Mouse (Mus musculus): Measurements from ENCODE around the gene Cradd. TPM values are rescaled to one million over a fixed set of nuclear protein-coding genes. Genes with fewer than 3 reads are reported as not detected.

The Cradd gene
- polyA plus RNA-seq, 1 experiment from 2014 or later, result 10.4 TPM

DNA sequence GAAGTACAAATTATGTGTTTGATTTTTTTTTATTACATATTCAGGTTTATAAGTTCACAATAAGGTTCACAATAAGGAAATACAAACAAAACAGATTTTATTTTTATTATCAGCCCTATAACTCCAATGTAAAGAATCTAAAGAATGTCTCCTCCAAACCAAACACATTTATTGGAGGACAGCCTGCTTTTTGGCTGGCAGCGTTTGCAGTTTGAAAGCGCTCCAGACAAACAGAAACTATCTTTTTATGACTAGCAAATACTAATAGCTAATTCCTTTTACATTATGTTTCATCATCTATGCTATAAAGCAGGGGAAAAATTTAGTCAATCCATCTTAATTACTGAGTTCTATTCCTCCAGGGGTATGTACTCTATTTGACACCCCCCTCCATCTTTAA is 77.2 kb downstream of the Cradd start:
- Histone ChIP-seq H3K27me3 (replicated peaks; ENCODE audit: control insufficient read depth, insufficient read depth, low read length) (no peaks in the 10 kb centered on the region), H3K4me1 (replicated peaks; ENCODE audit: control insufficient read depth, insufficient read depth, low read length) (0 out of 2 replicates have a peak, but pooled peaks cover 7% of the 10 kb centered on the region), H3K9me3 (ENCODE audit: control insufficient read depth, low read length) (no peaks in the 10 kb centered on the region), H3K4me3 (replicated peaks; ENCODE audit: low read length) (no peak overlapping the region), H3K9ac (replicated peaks; ENCODE audit: low read depth, low read length) (no peak overlapping the region), H3K27ac (ENCODE audit: low read length) (no peak overlapping the region), H3K4me2 (ENCODE audit: low read length) (no peak overlapping the region), H3K36me3 (ENCODE audit: control insufficient read depth, insufficient read depth) (no peaks in the 10 kb centered on the region)
- ATAC-seq, result no peak
- 61% methylated on average over 2 of the region's 2 CpGs for WGBS

DNA sequence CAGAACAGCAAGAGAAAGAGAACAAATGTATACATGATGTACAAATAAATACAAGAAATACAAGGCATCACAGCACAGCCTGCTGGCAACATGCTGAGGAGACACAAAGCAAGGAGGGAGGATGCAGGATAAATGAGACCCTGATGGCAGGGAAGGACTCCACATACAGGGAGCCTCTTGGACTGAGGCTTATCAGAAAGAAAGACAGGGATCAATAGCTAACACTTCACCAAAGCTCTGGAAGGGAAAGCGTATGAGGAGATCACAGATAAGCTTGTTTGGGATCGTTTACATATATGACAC is 78.3 kb downstream of the Cradd start:
- ATAC-seq, result peak; percentile 52
- Histone ChIP-seq H3K9me3 (ENCODE audit: control insufficient read depth, low read length) (no peaks in the 10 kb centered on the region), H3K27ac (ENCODE audit: low read length) (peak overlapping the region; percentile 20; the same call in 1 of the 2 replicates), H3K9ac (replicated peaks; ENCODE audit: low read depth, low read length) (no peak overlapping the region), H3K27me3 (replicated peaks; ENCODE audit: control insufficient read depth, insufficient read depth, low read length) (no peaks in the 10 kb centered on the region), H3K4me3 (replicated peaks; ENCODE audit: low read length) (no peak overlapping the region), H3K4me1 (replicated peaks; ENCODE audit: control insufficient read depth, insufficient read depth, low read length) (0 out of 2 replicates have a peak, but pooled peaks cover 7% of the 10 kb centered on the region), H3K4me2 (ENCODE audit: low read length) (no peak overlapping the region), H3K36me3 (ENCODE audit: control insufficient read depth, insufficient read depth) (no peaks in the 10 kb centered on the region)
- 65% methylated on average over 2 of the region's 2 CpGs for WGBS

DNA sequence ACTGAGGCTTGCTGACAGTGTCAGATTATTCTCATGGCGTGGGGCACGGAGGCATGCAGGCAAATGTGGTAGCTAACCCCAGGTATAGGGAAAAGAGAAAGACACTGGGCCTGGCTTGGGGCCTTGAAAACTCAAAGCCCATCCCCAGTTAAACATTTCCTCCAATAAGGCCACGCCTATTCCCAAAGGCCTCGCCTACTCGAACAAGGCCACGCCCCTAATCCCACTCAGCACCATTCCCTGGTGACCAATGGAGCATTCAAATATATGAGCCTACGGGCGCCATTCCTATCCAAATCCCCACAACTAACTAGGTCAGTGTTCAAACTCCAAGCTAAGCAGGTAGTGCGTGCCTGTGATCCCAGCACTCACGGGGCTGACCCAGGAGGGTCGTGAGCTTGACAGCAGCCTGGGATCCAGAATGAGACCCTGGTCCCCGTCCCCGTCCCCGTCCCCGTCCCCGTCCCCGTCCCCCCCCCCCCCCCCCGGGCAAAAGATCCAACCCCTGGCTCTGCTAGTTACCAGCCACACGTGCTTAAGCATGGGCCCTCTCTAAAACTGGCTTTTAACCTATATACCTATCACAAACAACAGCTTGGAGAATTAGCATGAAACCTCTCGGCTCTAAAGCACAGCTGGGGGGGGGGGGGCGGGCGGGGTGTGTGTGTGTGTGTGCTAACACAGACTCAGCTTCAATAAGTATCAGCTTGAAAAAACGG is 78.8 kb downstream of the Cradd start:
- 47% methylated on average over 15 of the region's 23 CpGs for WGBS
- Histone ChIP-seq H3K4me2 (ENCODE audit: low read length) (no peak overlapping the region), H3K27ac (ENCODE audit: low read length) (no peak overlapping the region)

DNA sequence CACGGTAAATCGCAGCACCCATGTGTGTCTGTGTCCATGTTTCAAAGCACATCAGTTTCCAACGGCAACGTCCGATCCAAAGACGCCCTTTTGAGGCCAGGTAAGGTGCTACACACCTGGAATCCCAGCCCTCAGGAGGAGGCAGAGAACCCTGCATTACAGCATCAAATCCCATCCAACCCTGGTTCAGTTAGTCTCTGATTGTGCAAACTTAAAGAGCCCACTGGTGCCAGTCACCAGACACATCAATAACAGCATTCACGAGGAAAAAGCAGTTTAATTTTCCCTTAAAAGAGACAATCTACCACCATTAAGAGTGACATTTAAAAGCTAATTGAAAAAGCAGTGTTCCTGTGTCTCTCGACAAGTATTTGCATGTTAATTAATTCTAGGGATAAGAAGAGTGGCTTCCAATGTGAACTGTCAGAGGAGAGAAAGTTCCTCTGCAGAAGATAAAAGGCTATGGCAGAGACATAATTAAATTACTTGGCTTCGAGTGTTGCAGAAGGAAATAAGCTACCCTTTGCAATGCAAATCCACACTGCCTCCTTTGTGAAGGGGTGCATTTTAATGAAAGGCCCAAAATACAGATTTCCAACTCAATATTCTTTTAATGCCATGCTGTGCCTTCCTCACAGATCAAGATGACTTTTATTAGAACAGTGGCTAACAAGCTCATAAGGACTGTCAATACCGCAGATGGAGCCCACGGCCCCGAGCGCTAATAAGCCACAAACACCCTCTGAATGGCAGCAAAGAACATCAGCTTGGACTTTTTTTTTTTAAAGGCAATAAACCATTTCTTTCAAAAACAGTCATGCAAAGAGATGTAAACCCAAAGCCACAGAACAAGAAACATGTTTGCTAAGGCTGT is 84.5 kb downstream of the Cradd start:
- no peaks in the 10 kb centered on the region for H3K27me3 ChIP-seq (replicated peaks; ENCODE audit: control insufficient read depth, insufficient read depth, low read length)
- 9% methylated on average over 13 of the region's 13 CpGs for WGBS
- H3K27ac ChIP-seq (ENCODE audit: low read length), result peak overlapping the region; percentile 87
- H3K36me3 ChIP-seq (ENCODE audit: control insufficient read depth, insufficient read depth), result no peaks in the 10 kb centered on the region
- ATAC-seq, result peak; percentile 93
- H3K4me2 ChIP-seq (ENCODE audit: low read length), result peak overlapping the region; percentile 30; the same call in 1 of the 2 replicates
- no peak overlapping the region for H3K9ac ChIP-seq (replicated peaks; ENCODE audit: low read depth, low read length)
- H3K4me3 ChIP-seq (replicated peaks; ENCODE audit: low read length), result no peak overlapping the region
- H3K9me3 ChIP-seq (ENCODE audit: control insufficient read depth, low read length), result no peaks in the 10 kb centered on the region
- H3K4me1 ChIP-seq (replicated peaks; ENCODE audit: control insufficient read depth, insufficient read depth, low read length), result peaks cover 22% of the 10 kb centered on the region

More for the DNA sequence above, 78.8 kb downstream of the Cradd start:
- Histone ChIP-seq H3K4me3 (replicated peaks; ENCODE audit: low read length) (no peak overlapping the region), H3K36me3 (ENCODE audit: control insufficient read depth, insufficient read depth) (no peaks in the 10 kb centered on the region), H3K9me3 (ENCODE audit: control insufficient read depth, low read length) (no peaks in the 10 kb centered on the region), H3K27me3 (replicated peaks; ENCODE audit: control insufficient read depth, insufficient read depth, low read length) (no peaks in the 10 kb centered on the region), H3K9ac (replicated peaks; ENCODE audit: low read depth, low read length) (no peak overlapping the region), H3K4me1 (replicated peaks; ENCODE audit: control insufficient read depth, insufficient read depth, low read length) (peaks cover 8% of the 10 kb centered on the region; the same call in 1 of the 2 replicates)
- no peak; the same call in 1 of the 2 replicates for ATAC-seq

DNA sequence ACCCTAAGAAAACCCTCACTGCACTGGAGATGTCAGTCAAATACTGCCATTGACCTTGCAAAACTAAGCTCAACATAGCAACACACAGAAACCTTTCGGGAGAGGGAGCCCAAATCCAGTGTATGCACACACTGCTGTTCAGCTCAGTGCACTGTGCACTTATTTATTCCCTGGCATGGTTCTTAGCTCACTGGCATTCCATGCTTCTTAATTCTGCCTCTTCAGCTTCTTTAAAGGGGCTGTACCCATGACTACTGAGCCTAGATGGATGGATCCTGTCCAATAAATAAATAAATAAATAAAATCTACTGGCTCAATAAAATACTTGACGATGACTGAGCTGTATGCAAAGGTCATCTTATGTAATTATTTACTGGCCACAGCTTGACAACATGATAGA is 85.3 kb downstream of the Cradd start:
- Histone ChIP-seq H3K4me1 (replicated peaks; ENCODE audit: control insufficient read depth, insufficient read depth, low read length) (peaks cover 22% of the 10 kb centered on the region), H3K36me3 (ENCODE audit: control insufficient read depth, insufficient read depth) (no peaks in the 10 kb centered on the region), H3K9ac (replicated peaks; ENCODE audit: low read depth, low read length) (no peak overlapping the region), H3K27me3 (replicated peaks; ENCODE audit: control insufficient read depth, insufficient read depth, low read length) (no peaks in the 10 kb centered on the region), H3K4me3 (replicated peaks; ENCODE audit: low read length) (no peak overlapping the region), H3K27ac (ENCODE audit: low read length) (peak overlapping the region; percentile 87), H3K4me2 (ENCODE audit: low read length) (no peak overlapping the region), H3K9me3 (ENCODE audit: control insufficient read depth, low read length) (no peaks in the 10 kb centered on the region)
- peak; percentile 29 for ATAC-seq
- 24% methylated on average over 2 of the region's 2 CpGs for WGBS

DNA sequence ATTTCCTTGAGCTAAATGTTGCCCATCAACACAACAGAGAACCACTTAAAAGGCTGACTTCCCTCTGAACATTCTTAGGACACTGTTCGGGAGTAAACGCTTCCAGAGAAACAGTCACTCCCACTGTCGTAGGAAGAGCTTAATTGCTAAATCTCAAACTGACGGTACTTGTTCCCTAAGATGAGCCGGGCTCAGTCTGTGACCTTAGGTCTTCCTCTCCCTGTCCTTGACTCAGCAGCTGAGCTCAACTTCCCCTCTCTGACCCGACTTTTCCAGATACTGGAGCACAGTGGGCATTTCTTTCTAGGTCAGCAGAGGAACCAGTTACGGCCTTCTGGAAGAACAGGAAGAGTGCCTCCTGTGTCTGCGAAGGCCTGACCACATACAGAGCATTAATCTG is 87.7 kb downstream of the Cradd start:
- 48% methylated on average over 8 of the region's 8 CpGs for WGBS
- ATAC-seq, result no peak
- H3K27ac ChIP-seq (ENCODE audit: low read length), result no peak overlapping the region
- no peak overlapping the region for H3K4me2 ChIP-seq (ENCODE audit: low read length)
- no peaks in the 10 kb centered on the region for H3K9me3 ChIP-seq (ENCODE audit: control insufficient read depth, low read length)
- H3K9ac ChIP-seq (replicated peaks; ENCODE audit: low read depth, low read length), result no peak overlapping the region
- no peak overlapping the region for H3K4me3 ChIP-seq (replicated peaks; ENCODE audit: low read length)
- H3K36me3 ChIP-seq (ENCODE audit: control insufficient read depth, insufficient read depth), result no peaks in the 10 kb centered on the region
- no peaks in the 10 kb centered on the region for H3K27me3 ChIP-seq (replicated peaks; ENCODE audit: control insufficient read depth, insufficient read depth, low read length)
- H3K4me1 ChIP-seq (replicated peaks; ENCODE audit: control insufficient read depth, insufficient read depth, low read length), result peaks cover 28% of the 10 kb centered on the region

DNA sequence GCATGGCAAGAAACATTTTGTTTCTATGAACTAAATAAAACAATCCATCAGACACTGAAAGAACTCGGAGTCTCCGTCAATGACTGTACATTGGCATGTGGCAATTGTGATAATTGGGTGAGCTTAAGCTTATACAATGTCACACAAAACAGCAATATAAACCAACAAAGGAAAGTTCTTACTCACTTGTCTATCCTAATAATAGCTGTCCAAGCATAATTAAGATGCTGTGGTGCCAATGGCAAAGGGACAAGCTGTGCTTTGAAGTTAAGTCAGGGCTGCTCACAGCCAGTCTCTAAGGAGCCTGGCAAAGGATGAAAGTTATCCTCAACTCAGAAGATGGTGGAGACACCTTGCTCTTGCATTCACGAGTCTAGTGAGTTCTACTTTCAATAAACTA is 89.3 kb downstream of the Cradd start:
- no peak for ATAC-seq
- Histone ChIP-seq H3K4me3 (replicated peaks; ENCODE audit: low read length) (no peak overlapping the region), H3K9me3 (ENCODE audit: control insufficient read depth, low read length) (no peaks in the 10 kb centered on the region), H3K27ac (ENCODE audit: low read length) (no peak overlapping the region), H3K27me3 (replicated peaks; ENCODE audit: control insufficient read depth, insufficient read depth, low read length) (no peaks in the 10 kb centered on the region), H3K36me3 (ENCODE audit: control insufficient read depth, insufficient read depth) (no peaks in the 10 kb centered on the region), H3K9ac (replicated peaks; ENCODE audit: low read depth, low read length) (no peak overlapping the region), H3K4me2 (ENCODE audit: low read length) (no peak overlapping the region), H3K4me1 (replicated peaks; ENCODE audit: control insufficient read depth, insufficient read depth, low read length) (peaks cover 24% of the 10 kb centered on the region)
- WGBS, result 11% methylated on average over 3 of the region's 3 CpGs

DNA sequence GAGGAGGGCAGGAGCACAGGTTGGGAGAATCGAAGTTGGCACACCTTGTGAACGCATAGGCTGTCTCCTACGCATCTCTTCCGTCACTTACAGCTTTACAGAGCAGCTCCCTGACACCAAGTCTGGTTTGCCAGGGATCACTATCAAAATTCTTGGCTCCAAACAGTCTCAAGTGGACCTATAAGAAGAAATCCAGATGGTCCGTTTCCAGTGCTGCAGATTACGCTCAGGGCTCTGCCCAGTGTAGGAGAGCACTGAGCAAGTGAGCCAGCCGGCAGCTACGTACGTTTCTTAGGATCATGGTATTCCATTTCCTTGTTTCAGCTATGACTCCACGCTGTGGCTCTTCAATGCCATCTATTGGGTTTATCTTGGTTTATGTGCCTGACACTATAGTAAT is 90.9 kb downstream of the Cradd start:
- no peak for ATAC-seq
- Histone ChIP-seq H3K36me3 (ENCODE audit: control insufficient read depth, insufficient read depth) (no peaks in the 10 kb centered on the region), H3K4me1 (replicated peaks; ENCODE audit: control insufficient read depth, insufficient read depth, low read length) (peaks cover 19% of the 10 kb centered on the region), H3K4me3 (replicated peaks; ENCODE audit: low read length) (no peak overlapping the region), H3K9me3 (ENCODE audit: control insufficient read depth, low read length) (no peaks in the 10 kb centered on the region), H3K4me2 (ENCODE audit: low read length) (no peak overlapping the region), H3K27me3 (replicated peaks; ENCODE audit: control insufficient read depth, insufficient read depth, low read length) (no peaks in the 10 kb centered on the region), H3K27ac (ENCODE audit: low read length) (no peak overlapping the region), H3K9ac (replicated peaks; ENCODE audit: low read depth, low read length) (no peak overlapping the region)
- WGBS, result 78% methylated on average over 10 of the region's 10 CpGs

DNA sequence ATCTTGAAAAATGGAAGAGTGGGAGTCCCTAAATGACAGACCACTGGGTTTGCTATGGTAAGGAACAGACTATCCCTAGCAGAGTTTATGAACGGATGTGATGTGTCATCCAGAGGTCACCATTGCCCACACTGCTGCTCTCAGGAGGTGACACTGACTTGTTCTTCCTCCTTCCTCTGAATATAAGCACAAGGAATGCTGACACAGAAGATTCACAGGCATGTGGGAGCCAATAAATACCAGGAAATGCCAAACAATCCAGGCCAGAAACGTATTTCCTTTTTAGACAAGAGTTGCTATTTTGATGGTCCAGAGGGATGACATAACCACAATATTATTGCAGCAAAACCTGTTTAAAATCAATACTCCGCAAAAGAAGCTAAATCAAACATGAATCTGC is 91.4 kb downstream of the Cradd start:
- H3K27ac ChIP-seq (ENCODE audit: low read length), result no peak overlapping the region

More for the DNA sequence above, 91.4 kb downstream of the Cradd start:
- Histone ChIP-seq H3K4me3 (replicated peaks; ENCODE audit: low read length) (no peak overlapping the region), H3K9me3 (ENCODE audit: control insufficient read depth, low read length) (no peaks in the 10 kb centered on the region), H3K27me3 (replicated peaks; ENCODE audit: control insufficient read depth, insufficient read depth, low read length) (no peaks in the 10 kb centered on the region), H3K4me1 (replicated peaks; ENCODE audit: control insufficient read depth, insufficient read depth, low read length) (peaks cover 23% of the 10 kb centered on the region), H3K9ac (replicated peaks; ENCODE audit: low read depth, low read length) (no peak overlapping the region), H3K36me3 (ENCODE audit: control insufficient read depth, insufficient read depth) (no peaks in the 10 kb centered on the region), H3K4me2 (ENCODE audit: low read length) (no peak overlapping the region)
- 79% methylated on average over 3 of the region's 3 CpGs for WGBS
- ATAC-seq, result no peak
